Mouse (Mus musculus) cerebral cortex, adult 2 months (tissue): ENCODE results near the gene Zcchc7.

Experiments used
- WGBS: fragments of 180-500 bp; shearing (Covaris S2); methylation state at CpG from one replicate; pipeline ENCODE4 v1.1.7; 2018; 5-methylcytosine and 5-hydroxymethylcytosine counted together

Gene Zcchc7

GRCm38 (mm10) chr4:44755553-44756133, at the start of gene Zcchc7:
Zcchc7 (plus strand) TSS chr4:44755877.
- 4% methylated on average over 15 of the region's 15 CpGs for WGBS

- 7% methylated on average over 7 of the region's 7 CpGs for WGBS
These were observed 49.7 kb upstream of the Zcchc7 start for GRCm38 (mm10) chr4:44705967-44706366.

- 49% methylated on average over 1 of the region's 1 CpGs for WGBS
These were observed 48.8 kb upstream of the Zcchc7 start for GRCm38 (mm10) chr4:44706865-44707264.

- WGBS, result 78% methylated on average over 8 of the region's 8 CpGs
These were observed 47.4 kb upstream of the Zcchc7 start for GRCm38 (mm10) chr4:44708311-44708710.

GRCm38 (mm10) chr4:44709740-44710700, 45.7 kb upstream of the Zcchc7 start, which contains the start of gene Pax5:
Pax5 (minus strand) TSS chr4:44710487.
- WGBS, result 47% methylated on average over 16 of the region's 16 CpGs

GRCm38 (mm10) chr4:44710701-44711097, 45.0 kb upstream of the Zcchc7 start:
- WGBS, result 5% methylated on average over 30 of the region's 30 CpGs

- WGBS, result 5% methylated on average over 25 of the region's 25 CpGs
These were observed 44.4 kb upstream of the Zcchc7 start for GRCm38 (mm10) chr4:44711136-44711900.

GRCm38 (mm10) chr4:44712051-44712700, 43.5 kb upstream of the Zcchc7 start:
- 3% methylated on average over 25 of the region's 25 CpGs for WGBS

GRCm38 (mm10) chr4:44712786-44713553, 42.7 kb upstream of the Zcchc7 start:
- WGBS, result 3% methylated on average over 50 of the region's 50 CpGs

- 4% methylated on average over 19 of the region's 19 CpGs for WGBS
These were observed 42.1 kb upstream of the Zcchc7 start for GRCm38 (mm10) chr4:44713554-44714051.

- 3% methylated on average over 27 of the region's 27 CpGs for WGBS
These were observed 41.5 kb upstream of the Zcchc7 start for GRCm38 (mm10) chr4:44714111-44714621.

- WGBS, result 20% methylated on average over 3 of the region's 3 CpGs
These were observed 40.0 kb upstream of the Zcchc7 start for GRCm38 (mm10) chr4:44715621-44716160.

GRCm38 (mm10) chr4:44716391-44716790, 39.3 kb upstream of the Zcchc7 start:
- WGBS, result 16% methylated on average over 10 of the region's 10 CpGs

- WGBS, result 90% methylated on average over 3 of the region's 3 CpGs
These were observed 38.0 kb upstream of the Zcchc7 start for GRCm38 (mm10) chr4:44717676-44718075.

GRCm38 (mm10) chr4:44720046-44720445, 35.6 kb upstream of the Zcchc7 start:
- 93% methylated on average over 8 of the region's 8 CpGs for WGBS

- WGBS, result 91% methylated on average over 4 of the region's 4 CpGs
These were observed 34.4 kb upstream of the Zcchc7 start for GRCm38 (mm10) chr4:44721237-44721636.

- 81% methylated on average over 1 of the region's 1 CpGs for WGBS
These were observed 15.2 kb upstream of the Zcchc7 start for GRCm38 (mm10) chr4:44740471-44740870.

GRCm38 (mm10) chr4:44756134-44756951, 666 bp downstream of the Zcchc7 start:
- under 1% methylated on average over 60 of the region's 60 CpGs for WGBS

- WGBS, result 6% methylated on average over 10 of the region's 10 CpGs
These were observed 1.5 kb downstream of the Zcchc7 start for GRCm38 (mm10) chr4:44757131-44757530.
